Mouse (Mus musculus): ENCODE data around the gene Sbno2.

DNA sequence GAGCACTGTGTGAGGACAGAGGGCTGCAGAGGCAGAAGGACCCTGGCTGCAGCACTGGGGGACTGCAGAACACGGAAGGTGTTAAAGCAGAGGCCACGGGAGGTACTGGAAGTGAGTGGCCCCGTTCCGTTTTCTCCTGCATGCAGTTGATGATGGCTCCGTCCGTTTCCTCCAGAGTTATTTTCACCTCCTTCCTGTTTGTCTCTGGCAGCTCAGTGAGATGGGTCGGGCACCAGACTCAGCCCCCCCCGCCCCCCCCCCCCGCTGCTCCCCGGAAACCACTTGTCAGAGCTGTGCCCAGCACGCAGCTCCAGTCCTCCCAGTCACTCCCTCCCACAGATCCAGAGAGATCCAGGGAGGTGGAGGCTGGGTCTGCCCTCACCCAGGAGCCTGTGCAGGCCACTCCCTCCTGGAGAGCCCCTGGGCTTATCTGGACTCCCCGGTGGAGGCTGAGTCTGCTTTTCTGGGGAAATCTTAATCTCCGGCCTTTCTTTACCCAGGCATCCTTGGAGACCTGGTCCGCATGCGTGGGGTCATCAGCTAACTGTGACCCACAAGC lies 86.6 kb downstream of the Sbno2 start:
- TF ChIP-seq CTCF (IDR thresholded peaks at IDR 0.05; ENCODE audit: low read depth) (0 out of 2 replicates have a peak, but pooled peaks have one; percentile 4), EP300 (optimal IDR thresholded peaks at IDR 0.05) (no peak)

Data from stomach, postnatal 0 days (tissue).